Mouse (Mus musculus): ENCODE measurements at regions not wholly inside any gene's neighbourhood (a gene's known extent, or its start where the extent isn't known, plus 50 kb on each side); places are given as distances from the start of the nearest gene placed in this dataset.

- no peak for TF ChIP-seq CTCF (IDR thresholded peaks at IDR 0.05; ENCODE audit: low read depth)
- TF ChIP-seq EP300 (IDR thresholded peaks at IDR 0.05; ENCODE audit: low read depth), result 0 out of 2 replicates have a peak, but pooled peaks have one; percentile 54
These were observed 309.6 kb upstream of the Jarid2 start for GRCm38 (mm10) chr13:44419472-44420226.

Data from heart, postnatal 0 days (tissue).